Mouse (Mus musculus) kidney, embryonic 14.5 days (tissue): ENCODE measurements around the gene Pifo. TPM values are rescaled to one million over a fixed set of nuclear protein-coding genes. Genes with fewer than 3 reads are reported as not detected.
"Not testable (repeated sequence)": the region's sequence is repeated elsewhere in the genome, so short reads cannot be mapped to it uniquely, and the experiment has no call there.

Experiments used
- ATAC-seq: fragments of 200-750 bp; cut with Nextera tagmentation; 2 replicates; pipeline ENCODE4 v1.8.0; 2017; ENCODE audit warnings: moderate number of reproducible peaks, mild to moderate bottlenecking, moderate TSS enrichment, moderate library complexity; ENCODE audit not compliant: low FRiP score, low TSS enrichment
- H3K27ac ChIP-seq: fragments of 300-500 bp; sonication (generic); 2 replicates; pipeline ENCODE4 v1.5.1; 2014; ENCODE audit warnings: low read depth, mild to moderate bottlenecking, low read length, moderate library complexity, mixed read lengths
- H3K27me3 ChIP-seq: fragments of 300-500 bp; sonication (generic); 2 replicates; pipeline ENCODE4 v1.6.1; 2014; ENCODE audit warnings: mild to moderate bottlenecking, low read length; ENCODE audit not compliant: control insufficient read depth, insufficient read depth
- H3K36me3 ChIP-seq: fragments of 300-500 bp; sonication (generic); 2 replicates; pipeline ENCODE4 v1.6.1; 2014; ENCODE audit warnings: low read length, mixed read lengths; ENCODE audit not compliant: control insufficient read depth, insufficient read depth
- H3K4me1 ChIP-seq: fragments of 300-500 bp; sonication (generic); 2 replicates; pipeline ENCODE4 v1.6.1; 2014; ENCODE audit warnings: low read length, mixed read lengths; ENCODE audit not compliant: control insufficient read depth, insufficient read depth
- H3K4me2 ChIP-seq: fragments of 300-500 bp; sonication (generic); replicated peaks from 2 replicates; pipeline ENCODE4 v1.6.1; 2014; ENCODE audit warnings: low read depth, mild to moderate bottlenecking, low read length
- H3K4me3 ChIP-seq: fragments of 300-500 bp; sonication (generic); 2 replicates; pipeline ENCODE4 v1.5.1; 2014; ENCODE audit warnings: mild to moderate bottlenecking, low read length
- H3K9ac ChIP-seq: fragments of 300-500 bp; sonication (generic); 2 replicates; pipeline ENCODE4 v1.6.1; 2014; ENCODE audit warnings: low read depth, mild to moderate bottlenecking, low read length, moderate library complexity
- H3K9me3 ChIP-seq: fragments of 300-500 bp; sonication (generic); 2 replicates; pipeline ENCODE4 v1.6.1; 2016; ENCODE audit warnings: low read length; ENCODE audit not compliant: control insufficient read depth
- WGBS: fragments of 180-500 bp; shearing (Covaris S2); extraction: QIAGEN DNeasy Blood & Tissue Kit; methylation state at CpG from one replicate; pipeline ENCODE4 v1.1.7; 2014; 5-methylcytosine and 5-hydroxymethylcytosine counted together
- polyA plus RNA-seq: library from polyadenylated mRNA; unstranded; fragments of >200 nt; fragmentation: Nextera tagmentation; extraction: Ambion mirVana; gene quantifications from 2 replicates; pipeline ENCODE4 v1.2.1, GENCODE M21; 2014

The Pifo gene
- not detected in 2 replicates for polyA plus RNA-seq

DNA sequence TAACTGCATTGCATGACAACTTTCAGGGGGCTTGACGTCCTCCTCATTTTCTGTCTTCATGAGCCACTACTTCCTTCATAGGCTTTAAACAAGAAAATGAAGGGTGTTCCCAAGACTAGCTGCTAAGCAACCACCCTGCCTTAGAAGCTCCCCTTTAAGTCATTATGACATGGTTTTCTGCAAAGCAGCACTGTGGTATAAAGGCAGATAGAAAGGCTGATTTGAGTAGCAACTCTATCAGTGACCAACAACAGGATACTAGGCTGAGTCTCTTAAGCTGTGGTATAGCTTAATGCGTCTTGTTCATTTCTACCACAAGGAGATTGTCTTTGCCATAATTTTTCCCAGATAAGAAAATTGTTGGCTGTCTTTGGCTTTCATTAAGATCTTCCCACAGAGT lies at the start of gene Pifo:
Gene Pifo (minus strand): TSS at position 101 of the 400 bp plus-strand sequence.
- no peak within 1 kb of the TSS for H3K27ac ChIP-seq
- no peaks in the 10 kb centered on the region for H3K27me3 ChIP-seq
- no peak within 1 kb of the TSS for H3K4me2 ChIP-seq
- no peaks in the 10 kb centered on the region for H3K4me1 ChIP-seq
- H3K4me3 ChIP-seq: no peak within 1 kb of the TSS
- no peaks in the 10 kb centered on the region for H3K36me3 ChIP-seq
- no peak within 1 kb of the TSS for H3K9ac ChIP-seq
- WGBS: 92% methylated on average over 2 of the region's 2 CpGs
- no peak for ATAC-seq
- no peaks in the 10 kb centered on the region for H3K9me3 ChIP-seq

GRCm38 (mm10) chr3:106057966-106058365 lies 43.5 kb upstream of the Pifo start:
- H3K9me3 ChIP-seq: no peaks in the 10 kb centered on the region
- H3K9ac ChIP-seq: no peak overlapping the region
- no peak for ATAC-seq
- no peak overlapping the region for H3K4me3 ChIP-seq
- no peak overlapping the region for H3K4me2 ChIP-seq
- no peaks in the 10 kb centered on the region for H3K4me1 ChIP-seq
- H3K36me3 ChIP-seq: no peaks in the 10 kb centered on the region
- WGBS: 76% methylated on average over 3 of the region's 3 CpGs
- H3K27ac ChIP-seq: no peak overlapping the region
- H3K27me3 ChIP-seq: no peaks in the 10 kb centered on the region

DNA sequence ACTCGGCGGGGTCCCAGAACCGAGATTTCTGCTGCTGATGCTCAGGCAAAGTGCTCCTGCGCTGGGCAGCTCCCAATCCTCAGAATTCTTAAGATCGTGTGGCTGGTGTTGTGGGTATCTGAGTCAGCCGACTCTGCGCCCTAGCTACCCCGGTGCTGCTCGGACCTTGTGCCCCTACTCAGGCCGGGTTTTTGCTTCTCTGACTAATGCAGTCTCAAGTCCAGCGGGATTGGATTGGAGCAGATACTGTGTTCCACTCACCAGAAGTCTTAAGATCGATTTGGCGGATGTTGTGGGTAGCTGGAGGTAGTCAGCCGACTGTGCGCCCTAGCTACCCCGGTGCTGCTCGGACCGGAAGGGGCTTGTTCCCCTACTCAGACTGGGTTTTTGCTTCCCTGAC lies 37.5 kb upstream of the Pifo start:
- no peaks in the 10 kb centered on the region for H3K9me3 ChIP-seq
- no peaks in the 10 kb centered on the region for H3K4me1 ChIP-seq
- no peak overlapping the region for H3K9ac ChIP-seq
- 77% methylated on average over 18 of the region's 18 CpGs for WGBS
- no peaks in the 10 kb centered on the region for H3K27me3 ChIP-seq
- no peak for ATAC-seq
- H3K36me3 ChIP-seq: no peaks in the 10 kb centered on the region
- no peak overlapping the region for H3K4me2 ChIP-seq
- H3K4me3 ChIP-seq: no peak overlapping the region
- no peak overlapping the region for H3K27ac ChIP-seq

DNA sequence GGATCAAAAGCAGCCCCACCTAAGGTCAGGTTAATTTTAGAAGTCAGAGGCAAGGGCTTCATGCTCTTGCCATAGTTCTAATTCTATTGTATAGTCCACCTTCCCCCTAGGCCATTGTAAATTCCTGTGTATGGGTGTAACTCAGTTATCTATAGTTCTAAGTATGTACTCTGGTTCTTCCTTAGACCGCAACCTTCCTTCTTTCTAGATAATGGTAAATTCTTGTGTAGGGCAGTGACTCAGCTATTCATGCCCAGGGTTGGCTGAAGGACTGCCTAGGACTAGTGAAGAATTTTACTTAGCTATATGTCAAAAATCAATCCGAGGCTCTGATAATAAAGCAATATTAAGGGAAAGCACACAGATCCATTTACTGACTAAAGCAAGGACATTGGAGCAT lies 25.9 kb upstream of the Pifo start:
- Histone ChIP-seq H3K4me2 (no peak overlapping the region), H3K9me3 (no peaks in the 10 kb centered on the region), H3K4me1 (no peaks in the 10 kb centered on the region), H3K27ac (no peak overlapping the region), H3K4me3 (no peak overlapping the region), H3K9ac (no peak overlapping the region), H3K27me3 (no peaks in the 10 kb centered on the region), H3K36me3 (no peaks in the 10 kb centered on the region)
- no peak for ATAC-seq
- 87% methylated on average over 2 of the region's 2 CpGs for WGBS

DNA sequence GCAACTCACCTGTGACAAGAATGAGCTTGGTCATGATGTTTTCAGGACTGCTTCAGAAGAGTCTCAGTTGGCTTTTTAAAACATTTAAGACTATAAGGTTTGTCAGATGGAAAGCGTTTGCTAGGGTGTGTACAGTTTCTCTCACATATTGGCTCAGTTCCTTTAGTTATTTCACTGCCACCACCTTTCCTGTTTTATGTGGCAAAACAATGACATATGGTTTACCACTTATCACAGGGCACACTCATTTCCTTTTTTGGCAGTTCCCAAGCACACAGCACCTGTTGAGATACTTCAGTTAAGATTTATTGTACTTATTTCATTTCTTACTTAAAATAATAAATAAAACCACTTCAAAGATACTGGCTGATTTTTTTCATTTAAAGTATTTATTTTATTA lies 18.3 kb upstream of the Pifo start, which contains the start of gene Chil5:
Gene Chil5 (minus strand): TSS at position 34 of the 400 bp plus-strand sequence.
- H3K9ac ChIP-seq: no peak within 1 kb of the TSS
- H3K4me2 ChIP-seq: no peak within 1 kb of the TSS
- ATAC-seq: no peak
- no peaks in the 10 kb centered on the region for H3K27me3 ChIP-seq
- no peaks in the 10 kb centered on the region for H3K9me3 ChIP-seq
- no peaks in the 10 kb centered on the region for H3K4me1 ChIP-seq
- no peaks in the 10 kb centered on the region for H3K36me3 ChIP-seq
- H3K4me3 ChIP-seq: no peak within 1 kb of the TSS
- 79% methylated on average over 1 of the region's 1 CpGs for WGBS
- no peak within 1 kb of the TSS for H3K27ac ChIP-seq

DNA sequence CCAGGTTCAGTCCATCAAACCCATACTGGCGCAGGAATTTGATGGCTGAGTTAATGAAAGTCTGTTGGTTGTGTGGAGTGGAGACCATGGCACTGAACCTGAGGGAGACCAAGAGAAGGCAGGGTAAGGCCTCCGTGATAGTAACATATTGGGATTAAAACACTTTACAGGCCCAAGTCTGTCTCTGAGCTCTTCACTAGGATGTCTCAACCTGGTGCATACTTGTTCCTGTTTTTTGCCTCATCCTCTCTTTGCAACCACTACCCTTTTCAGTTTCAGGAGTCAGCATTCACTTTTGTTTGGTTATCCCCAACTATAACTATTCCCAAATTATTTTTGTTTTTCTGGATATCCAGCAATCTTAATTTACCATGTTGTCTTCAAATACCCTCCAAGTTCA lies 9.7 kb upstream of the Pifo start:
- ATAC-seq: no peak
- Histone ChIP-seq H3K4me2 (no peak overlapping the region), H3K4me3 (no peak overlapping the region), H3K9me3 (no peaks in the 10 kb centered on the region), H3K27me3 (no peaks in the 10 kb centered on the region), H3K4me1 (no peaks in the 10 kb centered on the region), H3K9ac (no peak overlapping the region), H3K36me3 (no peaks in the 10 kb centered on the region), H3K27ac (no peak overlapping the region)
- WGBS: 89% methylated on average over 2 of the region's 2 CpGs

- no peak overlapping the region for H3K4me2 ChIP-seq
- no peaks in the 10 kb centered on the region for H3K27me3 ChIP-seq
- H3K36me3 ChIP-seq: no peaks in the 10 kb centered on the region
- no peak overlapping the region for H3K4me3 ChIP-seq
- H3K4me1 ChIP-seq: no peaks in the 10 kb centered on the region
- no peaks in the 10 kb centered on the region for H3K9me3 ChIP-seq
- no peak overlapping the region for H3K27ac ChIP-seq
- H3K9ac ChIP-seq: no peak overlapping the region
- ATAC-seq: no peak
Observed at GRCm38 (mm10) chr3:106021840-106022239, 7.4 kb upstream of the Pifo start.

DNA sequence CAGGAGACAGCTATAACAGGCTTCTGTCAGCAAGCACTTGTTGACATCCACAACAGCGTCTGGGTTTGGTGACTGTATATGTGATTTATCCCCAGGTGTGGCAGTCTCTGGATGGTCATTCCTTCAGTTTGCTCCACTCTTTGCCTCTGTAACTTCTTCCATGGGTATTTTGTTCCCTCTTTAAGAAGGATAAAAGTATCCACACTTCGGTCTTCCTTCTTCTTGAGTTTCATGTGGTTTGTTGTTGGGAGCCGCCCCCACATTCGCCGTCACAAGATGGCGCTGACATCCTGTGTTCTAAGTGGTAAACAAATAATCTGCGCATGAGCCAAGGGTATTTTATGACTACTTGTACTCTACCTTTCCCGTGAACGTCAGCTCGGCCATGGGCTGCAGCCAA lies 11.1 kb downstream of the Pifo start:
- not testable (repeated sequence) for H3K4me1 ChIP-seq, H3K4me2 ChIP-seq, H3K36me3 ChIP-seq, H3K4me3 ChIP-seq, ATAC-seq, H3K27me3 ChIP-seq, H3K9ac ChIP-seq, H3K27ac ChIP-seq, H3K9me3 ChIP-seq
- 52% methylated on average over 10 of the region's 10 CpGs for WGBS

DNA sequence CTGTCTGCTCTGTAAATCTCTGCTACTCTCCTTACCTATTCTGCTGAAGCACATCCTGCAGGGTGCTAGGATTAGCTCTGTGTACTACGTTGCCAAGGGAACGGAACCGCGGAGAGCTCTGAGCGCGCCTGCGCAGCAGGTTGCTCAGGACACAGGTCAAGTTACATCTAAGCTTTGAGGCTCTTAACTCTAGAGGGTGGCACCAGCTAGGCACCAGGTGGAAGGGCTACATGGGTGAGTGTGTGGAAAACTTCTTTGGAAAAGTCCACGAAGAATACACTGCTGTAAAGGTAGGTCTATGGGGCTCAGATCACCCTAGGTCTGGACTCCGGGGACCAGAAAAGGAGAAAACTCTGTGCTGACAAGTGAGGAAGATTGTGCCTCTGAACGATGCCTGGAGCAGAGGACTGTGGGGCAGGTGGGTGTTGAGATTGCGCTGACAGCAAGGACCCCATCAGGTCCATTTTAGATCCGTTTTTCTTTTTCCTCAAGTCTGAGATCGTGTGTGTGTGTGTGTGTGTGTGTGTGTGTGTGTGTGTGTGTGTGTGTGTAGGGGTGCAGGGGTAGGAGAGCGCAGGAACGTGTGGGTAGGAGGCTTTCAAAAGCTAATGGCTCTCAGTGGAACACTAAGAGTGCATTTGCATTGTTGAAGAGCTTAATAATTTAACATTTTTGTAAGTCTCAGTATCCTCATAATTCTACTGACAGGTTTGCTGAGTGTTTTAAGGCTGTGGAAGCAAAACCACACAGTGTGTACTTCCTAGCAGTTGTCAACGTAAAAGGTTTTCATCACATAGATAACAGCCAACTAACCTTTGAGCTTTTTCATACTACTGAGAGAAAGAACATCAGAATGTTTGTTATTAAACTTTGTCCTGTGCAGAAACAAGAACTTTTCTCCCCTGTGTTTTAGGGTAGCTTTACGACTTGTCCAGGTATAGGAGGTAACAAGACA lies 12.8 kb downstream of the Pifo start:
- Histone ChIP-seq H3K4me2 (peak overlapping the region; percentile 30), H3K36me3 (no peaks in the 10 kb centered on the region), H3K4me3 (no peak overlapping the region), H3K27ac (no peak overlapping the region), H3K27me3 (no peaks in the 10 kb centered on the region), H3K9ac (no peak overlapping the region), H3K4me1 (no peaks in the 10 kb centered on the region), H3K9me3 (no peaks in the 10 kb centered on the region)
- peak; percentile 99 for ATAC-seq
- WGBS: 23% methylated on average over 17 of the region's 17 CpGs
